11 mouse cellular contexts compared by ENCODE assay signal in the genomic region with DNA sequence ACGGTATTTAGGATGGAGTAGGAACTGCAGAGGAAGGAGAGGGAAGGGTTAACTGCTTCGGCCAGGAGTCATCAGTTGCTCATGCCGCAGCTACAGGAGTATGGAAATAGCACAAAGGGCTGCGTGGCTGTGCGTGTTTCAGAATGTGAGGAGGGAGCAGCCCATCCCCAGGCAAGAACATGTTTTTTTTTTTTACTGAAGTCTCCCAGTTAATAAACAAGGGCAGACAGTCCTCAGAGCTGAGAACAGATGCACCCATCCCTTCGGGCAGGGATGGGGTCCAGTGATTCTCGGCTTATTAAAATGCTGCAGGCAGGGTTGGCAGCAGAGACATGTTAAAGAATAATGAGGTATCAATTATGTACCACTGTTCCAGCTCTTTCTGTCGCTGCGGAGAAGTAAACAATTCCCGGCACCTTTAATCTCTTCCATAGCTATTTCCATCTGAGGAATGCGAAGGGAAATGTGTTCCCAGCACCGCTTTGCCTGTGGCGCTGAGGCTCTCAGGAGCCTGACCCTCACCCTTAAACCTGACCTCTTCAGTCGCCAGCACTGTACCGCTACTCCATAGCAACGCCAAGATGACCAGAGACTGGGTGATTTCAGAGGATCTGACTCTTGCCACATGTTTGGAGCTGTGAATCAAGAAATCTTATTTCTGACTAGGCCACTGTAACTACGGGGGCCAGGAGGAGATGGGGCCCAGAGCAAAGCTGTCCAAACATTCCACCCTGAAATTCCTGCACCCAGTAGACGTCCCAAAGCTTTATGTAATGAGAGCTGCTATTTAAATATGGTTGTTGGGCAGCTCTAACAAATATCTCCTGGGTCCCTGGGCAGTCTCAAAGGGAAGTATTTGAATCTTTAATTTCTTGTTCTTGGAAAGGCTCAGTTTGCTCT. TPM values are rescaled to one million over a fixed set of nuclear protein-coding genes. Genes with fewer than 3 reads are reported as not detected.
A peak's percentile ranks its signal among the peaks of the same experiment; 100 is the strongest.
DNase-seq lines count a peak whose midpoint lies in the region; ATAC-seq and TF ChIP-seq lines count a peak whose summit lies in the region.
"Had no signal": no experiment of that assay in that cellular context is flagged by ENCODE, and none has a peak within 500 bp of the region (broad histone marks: within the 10 kb centered on the region; RNA-seq: fewer than 3 reads in every experiment).

No protein-coding gene starts in this region.

- H3K4me1 ChIP-seq in embryonic facial prominence, embryonic 15.5 days: peaks cover 14% of the 10 kb centered on the region
- H3K4me1 ChIP-seq in limb, embryonic 10.5 days: peaks cover 11% of the 10 kb centered on the region
- peaks cover 23% of the 10 kb centered on the region for H3K4me1 ChIP-seq in neural tube, embryonic 15.5 days
- H3K4me1 ChIP-seq in thymus, adult 2 months (replicated peaks; ENCODE audit: control insufficient read depth, insufficient read depth, low read length): no peaks in the 10 kb centered on the region
- H3K4me1 ChIP-seq in kidney, embryonic 14.5 days (ENCODE audit: control insufficient read depth, insufficient read depth, low read length): no peaks in the 10 kb centered on the region

- H3K9me3 ChIP-seq in embryonic facial prominence, embryonic 15.5 days (replicated peaks): no peaks in the 10 kb centered on the region
- H3K9me3 ChIP-seq in limb, embryonic 10.5 days (replicated peaks): no peaks in the 10 kb centered on the region
- no peaks in the 10 kb centered on the region for H3K9me3 ChIP-seq in neural tube, embryonic 15.5 days (replicated peaks)
- no peaks in the 10 kb centered on the region for H3K9me3 ChIP-seq in kidney, embryonic 14.5 days (ENCODE audit: control insufficient read depth, low read length)

- H3K27me3 ChIP-seq in embryonic facial prominence, embryonic 15.5 days: no peaks in the 10 kb centered on the region
- H3K27me3 ChIP-seq in limb, embryonic 10.5 days (ENCODE audit: low read depth, poor library complexity, severe bottlenecking): no peaks in the 10 kb centered on the region
- no peaks in the 10 kb centered on the region for H3K27me3 ChIP-seq in neural tube, embryonic 15.5 days (replicated peaks)
- no peaks in the 10 kb centered on the region for H3K27me3 ChIP-seq in thymus, adult 2 months (ENCODE audit: control insufficient read depth, insufficient read depth, low read length)
- H3K27me3 ChIP-seq in kidney, embryonic 14.5 days (ENCODE audit: control insufficient read depth, insufficient read depth, low read length): no peaks in the 10 kb centered on the region

- ATAC-seq in embryonic facial prominence, embryonic 15.5 days (ENCODE audit: insufficient number of reproducible peaks, low FRiP score, low TSS enrichment, low read depth): no peak
- peak; percentile 75; the same call in 1 of the 2 replicates for ATAC-seq in neural tube, embryonic 15.5 days (ENCODE audit: low FRiP score)
- no peak for ATAC-seq in kidney, embryonic 14.5 days (ENCODE audit: low FRiP score, low TSS enrichment)

- no peaks in the 10 kb centered on the region for H3K36me3 ChIP-seq in embryonic facial prominence, embryonic 15.5 days
- H3K36me3 ChIP-seq in limb, embryonic 10.5 days: no peaks in the 10 kb centered on the region
- H3K36me3 ChIP-seq in neural tube, embryonic 15.5 days: peaks cover 31% of the 10 kb centered on the region
- no peaks in the 10 kb centered on the region for H3K36me3 ChIP-seq in thymus, adult 2 months (ENCODE audit: control insufficient read depth, insufficient read depth, low read length)
- H3K36me3 ChIP-seq in kidney, embryonic 14.5 days (ENCODE audit: control insufficient read depth, insufficient read depth, low read length): no peaks in the 10 kb centered on the region

- DNase-seq in layer of hippocampus, adult 2 months (ENCODE audit: low spot score in 2 of 2): no peak
- DNase-seq in layer of hippocampus, adult 9-10 months (ENCODE audit: low spot score): no peak
- no peak for DNase-seq in limb, embryonic 10.5 days (ENCODE audit: low spot score)
- DNase-seq in thymus, adult 2 months: no peak
- no peak for DNase-seq in layer of hippocampus, adult 8-10 months (ENCODE audit: low spot score in 2 of 2)
- DNase-seq: heart, postnatal 10 days; kidney, postnatal 4 days; thymus, postnatal 25 days had no signal

- H3K4me3 ChIP-seq in layer of hippocampus, adult 2 months: peak overlapping the region; percentile 8; the same call in 1 of the 2 replicates
- no peak overlapping the region for H3K4me3 ChIP-seq in embryonic facial prominence, embryonic 15.5 days (replicated peaks)
- no peak overlapping the region for H3K4me3 ChIP-seq in limb, embryonic 10.5 days
- no peak overlapping the region for H3K4me3 ChIP-seq in neural tube, embryonic 15.5 days (replicated peaks)
- no peak overlapping the region for H3K4me3 ChIP-seq in thymus, adult 2 months (ENCODE audit: control insufficient read depth, insufficient read depth, low read length)
- H3K4me3 ChIP-seq in kidney, embryonic 14.5 days (ENCODE audit: low read length): no peak overlapping the region

- no peak for TF ChIP-seq POLR2A in thymus, adult 2 months (IDR thresholded peaks at IDR 0.05; ENCODE audit: control insufficient read depth, extremely low read depth, insufficient read depth, low read length, poor library complexity)

- no peak for TF ChIP-seq CTCF in layer of hippocampus, adult 2 months (conservative IDR thresholded peaks at IDR 0.05)
- no peak for TF ChIP-seq CTCF in thymus, adult 2 months (IDR thresholded peaks at IDR 0.05; ENCODE audit: borderline replicate concordance, control insufficient read depth, extremely low read depth, insufficient read depth, low read length, poor library complexity)

- H3K4me2 ChIP-seq in embryonic facial prominence, embryonic 15.5 days (replicated peaks): peak overlapping the region; percentile 22; the same call in 1 of the 2 replicates
- H3K4me2 ChIP-seq in neural tube, embryonic 15.5 days: peak overlapping the region; percentile 31
- H3K4me2 ChIP-seq in kidney, embryonic 14.5 days (replicated peaks; ENCODE audit: low read depth, low read length): no peak overlapping the region

- WGBS in embryonic facial prominence, embryonic 15.5 days: 13% methylated on average over 18 of the region's 18 CpGs
- WGBS in limb, embryonic 10.5 days: 58% methylated on average over 18 of the region's 18 CpGs
- 31% methylated on average over 18 of the region's 18 CpGs for WGBS in neural tube, embryonic 15.5 days
- WGBS in thymus, adult 2 months: 94% methylated on average over 18 of the region's 18 CpGs
- WGBS in kidney, embryonic 14.5 days: 55% methylated on average over 18 of the region's 18 CpGs

- H3K27ac ChIP-seq in layer of hippocampus, adult 2 months: peak overlapping the region; percentile 64
- peak overlapping the region; percentile 63; the same call in 1 of the 2 replicates for H3K27ac ChIP-seq in embryonic facial prominence, embryonic 15.5 days (replicated peaks)
- H3K27ac ChIP-seq in limb, embryonic 10.5 days: peak overlapping the region; percentile 31
- peak overlapping the region; percentile 79 for H3K27ac ChIP-seq in neural tube, embryonic 15.5 days (replicated peaks)
- H3K27ac ChIP-seq in thymus, adult 2 months (ENCODE audit: control insufficient read depth, insufficient read depth, low read length): no peak overlapping the region
- H3K27ac ChIP-seq in kidney, embryonic 14.5 days (ENCODE audit: low read depth, low read length): no peak overlapping the region

- no peak overlapping the region for H3K9ac ChIP-seq in embryonic facial prominence, embryonic 15.5 days
- H3K9ac ChIP-seq in neural tube, embryonic 15.5 days (replicated peaks): no peak overlapping the region
- H3K9ac ChIP-seq in kidney, embryonic 14.5 days (ENCODE audit: low read depth, low read length): no peak overlapping the region

RNA-seq across cellular contexts. Expression of a gene that starts 27.4 kb away (rescaled TPM):
- under 1 TPM; 0.12 to 0.36 TPM for total RNA-seq in layer of hippocampus, adult 2 months (2021)
- polyA plus RNA-seq in embryonic facial prominence, embryonic 15.5 days (2015; fragmentation: Nextera tagmentation; extraction: Ambion mirVana): 0.11 and 0.23 TPM in 2 replicates
- polyA plus RNA-seq in limb, embryonic 10.5 days (2016; fragmentation: Nextera tagmentation; extraction: Ambion mirVana): 0.08 and 0.16 TPM in 2 replicates
- polyA plus RNA-seq in neural tube, embryonic 15.5 days (2015; fragmentation: Nextera tagmentation; extraction: Ambion mirVana): 0.08 and 0.15 TPM in 2 replicates
- 0.13 and 0.47 TPM in 2 replicates for polyA plus RNA-seq in thymus, adult 2 months (2012; rRNA removed)
- not detected for total RNA-seq in layer of hippocampus, adult 8-10 months (2022)
- 0.15 and 0.17 TPM in 2 replicates for polyA plus RNA-seq in kidney, embryonic 14.5 days (2014; fragmentation: Nextera tagmentation; extraction: Ambion mirVana)

Comparison
In these comparisons a context has a peak if more than half of its experiments do, and no peak if none do; other contexts are left out.
1. H3K27ac ChIP-seq: peak in layer of hippocampus, adult 2 months (single experiment), embryonic facial prominence, embryonic 15.5 days (single experiment), limb, embryonic 10.5 days (single experiment) and neural tube, embryonic 15.5 days (single experiment); none in thymus, adult 2 months (single experiment) and kidney, embryonic 14.5 days (single experiment).